Mouse (Mus musculus) limb, embryonic 11.5 days (tissue): Measurements from ENCODE around the gene Iffo1. TPM values are rescaled to one million over a fixed set of nuclear protein-coding genes. Genes with fewer than 3 reads are reported as not detected.

Source experiments
- ATAC-seq: fragments of 200-750 bp; cut with Nextera tagmentation; 2 replicates; pipeline ENCODE4 v1.8.0; 2017; ENCODE audit warnings: low read depth; ENCODE audit not compliant: insufficient number of reproducible peaks, low FRiP score, low TSS enrichment
- DNase-seq: peaks from one replicate; pipeline ENCODE4 v3.0.0-alpha.2; 2015; ENCODE audit warnings: low spot score
- H3K27ac ChIP-seq: fragments of 300-500 bp; sonication (generic); replicated peaks from 2 replicates; pipeline ENCODE4 v1.5.1; 2014; ENCODE audit warnings: low read depth, mild to moderate bottlenecking, low read length
- H3K27me3 ChIP-seq: fragments of 300-500 bp; sonication (generic); 2 replicates; pipeline ENCODE4 v1.6.1; 2014; ENCODE audit warnings: mild to moderate bottlenecking, low read length, mixed read lengths; ENCODE audit not compliant: control insufficient read depth, insufficient read depth
- H3K36me3 ChIP-seq: fragments of 300-500 bp; sonication (generic); 2 replicates; pipeline ENCODE4 v1.6.1; 2014; ENCODE audit warnings: mild to moderate bottlenecking, low read length, moderate library complexity, mixed read lengths; ENCODE audit not compliant: control insufficient read depth, insufficient read depth
- H3K4me1 ChIP-seq: fragments of 300-500 bp; sonication (generic); 2 replicates; pipeline ENCODE4 v1.6.1; 2014; ENCODE audit warnings: low read length, mixed read lengths; ENCODE audit not compliant: control insufficient read depth, insufficient read depth
- H3K4me2 ChIP-seq: fragments of 300-500 bp; sonication (generic); 2 replicates; pipeline ENCODE4 v1.6.1; 2014; ENCODE audit warnings: low read depth, mild to moderate bottlenecking, moderate library complexity; ENCODE audit not compliant: severe bottlenecking
- H3K4me3 ChIP-seq: fragments of 300-500 bp; sonication (generic); 2 replicates; pipeline ENCODE4 v1.5.1; 2014; ENCODE audit warnings: low read depth, low read length
- H3K9ac ChIP-seq: fragments of 300-500 bp; sonication (generic); 2 replicates; pipeline ENCODE4 v1.6.1; 2014; ENCODE audit warnings: mild to moderate bottlenecking, low read length
- H3K9me3 ChIP-seq: fragments of 300-500 bp; sonication (generic); 2 replicates; pipeline ENCODE4 v1.6.1; 2016; ENCODE audit warnings: low read length; ENCODE audit not compliant: control insufficient read depth
- WGBS: fragments of 180-500 bp; shearing (Covaris S2); extraction: QIAGEN DNeasy Blood & Tissue Kit; methylation state at CpG from one replicate; pipeline ENCODE4 v1.1.7; 2014; 5-methylcytosine and 5-hydroxymethylcytosine counted together
- microRNA-seq: library from miRNA; unstranded; fragments of <30 nt; microRNA quantifications from one replicate; pipeline ENCODE4, GENCODE M21; 2016
- polyA plus RNA-seq: library from polyadenylated mRNA; unstranded; fragments of >200 nt; fragmentation: Nextera tagmentation; extraction: Ambion mirVana; gene quantifications from 2 replicates; pipeline ENCODE4 v1.2.1, GENCODE M21; 2014

The Iffo1 gene
- polyA plus RNA-seq, 1 experiment from 2014 or later = 14.5 TPM

- Histone ChIP-seq H3K9me3 (no peaks in the 10 kb centered on the region), H3K27ac (no peak overlapping the region), H3K27me3 (0 out of 2 replicates have a peak, but pooled peaks cover 3% of the 10 kb centered on the region), H3K36me3 (no peaks in the 10 kb centered on the region), H3K4me3 (no peak overlapping the region), H3K4me2 (no peak overlapping the region), H3K9ac (no peak overlapping the region), H3K4me1 (no peaks in the 10 kb centered on the region)
- no peak for ATAC-seq
- DNase-seq = no peak
- 87% methylated on average over 1 of the region's 1 CpGs for WGBS
Observed at GRCm38 (mm10) chr6:125210436-125210835, 65.4 kb downstream of the Iffo1 start.

Small RNA genes lying within 50 kb of the gene (microRNA-seq; reads per million reads assigned to microRNA genes)
- 0.92 reads per million for gene Mir3098
- not detected for gene Mir7045

Other genes with a start within 250 kb of the Iffo1 start
- gene Lag3, start 233.5 kb upstream of the Iffo1 start, polyA plus RNA-seq = 0.88 and 1.4 TPM in 2 replicates
- 221 and 223 TPM in 2 replicates for gene Ptms, start 225.1 kb upstream of the Iffo1 start, polyA plus RNA-seq
- gene Mlf2, start 213.9 kb upstream of the Iffo1 start, polyA plus RNA-seq = 406 and 414 TPM in 2 replicates
- gene Cops7a, start 179.7 kb upstream of the Iffo1 start, polyA plus RNA-seq = 126 and 129 TPM in 2 replicates
- 2.2 and 2.4 TPM in 2 replicates for gene Pianp, start 148.5 kb upstream of the Iffo1 start, polyA plus RNA-seq
- 11.0 and 12.9 TPM in 2 replicates for gene Zfp384, start 136.1 kb upstream of the Iffo1 start, polyA plus RNA-seq
- gene Ing4, start 105.5 kb upstream of the Iffo1 start, polyA plus RNA-seq = 128 and 134 TPM in 2 replicates
- 13.3 and 16.1 TPM in 2 replicates for gene Acrbp, start 95.6 kb upstream of the Iffo1 start, polyA plus RNA-seq
- gene Lpar5, start 77.3 kb upstream of the Iffo1 start, polyA plus RNA-seq = 0.32 TPM in 1 of 2 replicates, not detected in the other
- 110 and 117 TPM in 2 replicates for gene Chd4, start 49.3 kb upstream of the Iffo1 start, polyA plus RNA-seq
- 71.4 and 76.3 TPM in 2 replicates for gene Nop2, start 13.3 kb upstream of the Iffo1 start, polyA plus RNA-seq
- gene Gapdh, start 21.2 kb downstream of the Iffo1 start, polyA plus RNA-seq = 2,642 and 2,787 TPM in 2 replicates
- gene Ncapd2, start 46.5 kb downstream of the Iffo1 start, polyA plus RNA-seq = 181 and 182 TPM in 2 replicates
- 216 and 218 TPM in 2 replicates for gene Mrpl51, start 46.6 kb downstream of the Iffo1 start, polyA plus RNA-seq
- 2.3 and 2.6 TPM in 2 replicates for gene Vamp1, start 70.3 kb downstream of the Iffo1 start, polyA plus RNA-seq
- gene Tapbpl, start 86.6 kb downstream of the Iffo1 start, polyA plus RNA-seq = 0.82 and 0.87 TPM in 2 replicates
- gene Cd27, start 91.8 kb downstream of the Iffo1 start, polyA plus RNA-seq = 0.89 and 1.4 TPM in 2 replicates
- gene Tuba3a, start 140.8 kb downstream of the Iffo1 start, polyA plus RNA-seq = 0.35 TPM in 1 of 2 replicates, not detected in the other
- 34.5 and 36.6 TPM in 2 replicates for gene Ltbr, start 168.6 kb downstream of the Iffo1 start, polyA plus RNA-seq
- 1.2 and 1.3 TPM in 2 replicates for gene Scnn1a, start 175.4 kb downstream of the Iffo1 start, polyA plus RNA-seq
- gene Tnfrsf1a, start 204.1 kb downstream of the Iffo1 start, polyA plus RNA-seq = 45.4 and 46.6 TPM in 2 replicates
- gene Plekhg6, start 235.6 kb downstream of the Iffo1 start, polyA plus RNA-seq = 0.13 and 0.27 TPM in 2 replicates